Mouse (Mus musculus) lung, postnatal 0 days (tissue): ENCODE results near the gene Pum2.

Experiments used
- CTCF ChIP-seq: IDR thresholded peaks from 2 replicates; pipeline ENCODE4 v1.5.1; 2016; ENCODE audit warnings: antibody characterized with exemption, mild to moderate bottlenecking
- EP300 ChIP-seq: IDR thresholded peaks from 2 replicates; pipeline ENCODE4 v1.6.1; 2016; ENCODE audit warnings: antibody characterized with exemption, mild to moderate bottlenecking, control low read depth

- TF ChIP-seq EP300 (no peak), CTCF (no peak)
Measured at GRCm38 (mm10) chr12:8728739-8729138, 54.8 kb downstream of the Pum2 start.
